Mouse (Mus musculus) heart, postnatal 0 days (tissue): ENCODE data around the gene Fam83g. TPM values are rescaled to one million over a fixed set of nuclear protein-coding genes. Genes with fewer than 3 reads are reported as not detected.

Source experiments
- ATAC-seq: fragments of 200-750 bp; cut with Nextera tagmentation; 2 replicates; pipeline ENCODE4 v1.8.0; 2017; ENCODE audit warnings: low read depth, moderate number of reproducible peaks, moderate library complexity; ENCODE audit not compliant: insufficient read depth
- DNase-seq: peaks from one replicate; pipeline ENCODE4 v3.0.0-alpha.2; 2016; ENCODE audit warnings: low spot score
- H3K27ac ChIP-seq: fragments of 300-500 bp; sonication (generic); 2 replicates; pipeline ENCODE4 v1.5.1; 2014; ENCODE audit warnings: low read depth, mild to moderate bottlenecking
- H3K27me3 ChIP-seq: fragments of 300-500 bp; sonication (generic); 2 replicates; pipeline ENCODE4 v1.6.1; 2014; ENCODE audit warnings: low read length, mixed read lengths; ENCODE audit not compliant: control insufficient read depth, insufficient read depth
- H3K36me3 ChIP-seq: fragments of 300-500 bp; sonication (generic); replicated peaks from 2 replicates; pipeline ENCODE4 v1.6.1; 2014; ENCODE audit warnings: low read length, mixed read lengths; ENCODE audit not compliant: control insufficient read depth, insufficient read depth
- H3K4me1 ChIP-seq: fragments of 300-500 bp; sonication (generic); 2 replicates; pipeline ENCODE4 v1.6.1; 2014; ENCODE audit warnings: antibody characterized with exemption; ENCODE audit not compliant: control insufficient read depth, insufficient read depth
- H3K4me2 ChIP-seq: fragments of 300-500 bp; sonication (generic); 2 replicates; pipeline ENCODE4 v1.6.1; 2014; ENCODE audit warnings: low read depth, mild to moderate bottlenecking, low read length, moderate library complexity
- H3K4me3 ChIP-seq: fragments of 300-500 bp; sonication (generic); 2 replicates; pipeline ENCODE4 v1.5.1; 2014; ENCODE audit warnings: low read depth, low read length
- H3K9ac ChIP-seq: fragments of 300-500 bp; sonication (generic); replicated peaks from 2 replicates; pipeline ENCODE4 v1.6.1; 2014; ENCODE audit warnings: low read depth, low read length, mixed read lengths
- H3K9me3 ChIP-seq: fragments of 300-500 bp; sonication (generic); replicated peaks from 2 replicates; pipeline ENCODE4 v1.6.1; 2016; ENCODE audit warnings: low read length; ENCODE audit not compliant: control insufficient read depth
- CTCF ChIP-seq: IDR thresholded peaks from 2 replicates; pipeline ENCODE4 v1.5.1; 2016; ENCODE audit warnings: antibody characterized with exemption, control low read depth, low read depth
- EP300 ChIP-seq: IDR thresholded peaks from 2 replicates; pipeline ENCODE4 v1.6.1; 2016; ENCODE audit warnings: antibody characterized with exemption, low read depth
- WGBS: fragments of 180-500 bp; shearing (Covaris S2); extraction: QIAGEN DNeasy Blood & Tissue Kit; methylation state at CpG from one replicate; pipeline ENCODE4 v1.1.7; 2014; 5-methylcytosine and 5-hydroxymethylcytosine counted together
- polyA plus RNA-seq: library from polyadenylated mRNA; unstranded; fragments of >200 nt; fragmentation: Nextera tagmentation; extraction: Ambion mirVana; gene quantifications from 2 replicates; pipeline ENCODE4 v1.2.1, GENCODE M21; 2015
- total RNA-seq: library from RNA; depleted of rRNA; stranded (reverse); fragments of >200 nt; gene quantifications from 2 replicates; pipeline ENCODE4 v1.2.3, GENCODE M21; 2014; ENCODE audit warnings: low replicate concordance

Gene Fam83g
- total and polyA plus RNA-seq, 2 experiments from 2014 or later, result 0.15 to 2.6 TPM

- Histone ChIP-seq H3K9ac (no peak overlapping the region), H3K4me2 (no peak overlapping the region), H3K4me1 (no peaks in the 10 kb centered on the region), H3K27me3 (no peaks in the 10 kb centered on the region), H3K4me3 (no peak overlapping the region), H3K36me3 (no peaks in the 10 kb centered on the region), H3K27ac (no peak overlapping the region), H3K9me3 (no peaks in the 10 kb centered on the region)
- 87% methylated on average over 5 of the region's 5 CpGs for WGBS
- ATAC-seq, result no peak
- DNase-seq, result no peak
- no peak for TF ChIP-seq CTCF
- TF ChIP-seq EP300, result no peak
These were observed 17.8 kb downstream of the Fam83g start for GRCm38 (mm10) chr11:61701696-61702095.

- WGBS, result 92% methylated on average over 5 of the region's 5 CpGs
- Histone ChIP-seq H3K4me1 (no peaks in the 10 kb centered on the region), H3K4me2 (no peak overlapping the region), H3K27me3 (no peaks in the 10 kb centered on the region), H3K27ac (no peak overlapping the region), H3K9me3 (no peaks in the 10 kb centered on the region), H3K9ac (no peak overlapping the region), H3K36me3 (no peaks in the 10 kb centered on the region), H3K4me3 (no peak overlapping the region)
- TF ChIP-seq EP300 (no peak), CTCF (no peak)
- DNase-seq (no peak), ATAC-seq (no peak)
These were observed 18.6 kb downstream of the Fam83g start for GRCm38 (mm10) chr11:61702494-61702893.

DNA sequence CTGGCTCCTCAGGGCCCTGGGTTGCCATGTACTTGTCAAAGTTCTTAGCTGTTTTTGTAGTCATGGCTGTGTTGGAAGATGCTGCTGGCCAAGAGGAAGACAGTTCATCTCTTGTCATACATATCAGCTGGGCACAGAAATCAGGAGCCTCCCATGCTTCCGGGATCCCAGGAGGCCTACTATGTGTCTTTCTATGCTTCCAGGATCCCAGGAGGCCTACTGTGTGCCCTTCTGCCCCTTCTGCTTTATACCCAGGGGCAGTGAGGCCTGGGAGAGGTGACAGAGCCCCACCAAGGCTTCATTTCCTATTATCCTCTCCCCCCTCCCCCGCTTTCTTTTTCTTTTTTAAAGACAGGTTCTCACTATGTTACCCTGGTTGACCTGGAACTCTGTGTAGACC, 21.7 kb downstream of the Fam83g start:
- no peak overlapping the region for H3K4me3 ChIP-seq
- DNase-seq, result no peak
- no peaks in the 10 kb centered on the region for H3K9me3 ChIP-seq
- TF ChIP-seq EP300 (no peak), CTCF (no peak)
- H3K4me2 ChIP-seq, result no peak overlapping the region
- no peaks in the 10 kb centered on the region for H3K4me1 ChIP-seq
- 79% methylated on average over 2 of the region's 2 CpGs for WGBS
- no peaks in the 10 kb centered on the region for H3K27me3 ChIP-seq
- H3K36me3 ChIP-seq, result no peaks in the 10 kb centered on the region
- no peak for ATAC-seq
- no peak overlapping the region for H3K27ac ChIP-seq
- H3K9ac ChIP-seq, result no peak overlapping the region

DNA sequence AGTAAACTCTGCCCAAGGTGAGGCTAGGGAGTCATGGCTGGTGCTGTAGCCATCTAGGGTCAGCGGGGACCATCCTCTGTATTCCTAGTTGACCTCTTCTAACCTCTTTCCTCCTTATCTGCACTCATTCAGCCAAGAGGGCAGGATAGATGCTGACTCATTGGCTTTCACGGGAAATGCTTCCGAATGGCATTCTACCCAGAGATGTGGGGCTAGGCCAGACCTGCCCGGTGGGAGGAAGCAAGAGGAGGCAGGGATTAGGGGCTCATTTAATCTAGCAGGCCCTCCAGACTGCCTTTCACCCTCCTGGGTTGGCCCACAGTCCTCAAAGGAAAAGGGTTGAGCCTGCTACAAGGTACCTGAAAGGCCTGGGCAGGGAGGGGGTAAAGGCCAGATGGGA, 22.3 kb downstream of the Fam83g start:
- WGBS, result 47% methylated on average over 4 of the region's 4 CpGs
- ATAC-seq (no peak), DNase-seq (no peak)
- Histone ChIP-seq H3K27me3 (no peaks in the 10 kb centered on the region), H3K9me3 (no peaks in the 10 kb centered on the region), H3K4me1 (no peaks in the 10 kb centered on the region), H3K9ac (no peak overlapping the region), H3K4me3 (no peak overlapping the region), H3K36me3 (no peaks in the 10 kb centered on the region), H3K27ac (no peak overlapping the region), H3K4me2 (no peak overlapping the region)
- TF ChIP-seq CTCF (no peak), EP300 (no peak)

- 81% methylated on average over 3 of the region's 3 CpGs for WGBS
- no peak for ATAC-seq
- no peaks in the 10 kb centered on the region for H3K27me3 ChIP-seq
- no peak overlapping the region for H3K4me3 ChIP-seq
- no peaks in the 10 kb centered on the region for H3K9me3 ChIP-seq
- H3K9ac ChIP-seq, result no peak overlapping the region
- no peaks in the 10 kb centered on the region for H3K4me1 ChIP-seq
- DNase-seq, result no peak
- H3K27ac ChIP-seq, result no peak overlapping the region
- H3K36me3 ChIP-seq, result no peaks in the 10 kb centered on the region
- TF ChIP-seq EP300, result no peak
- no peak for TF ChIP-seq CTCF
- H3K4me2 ChIP-seq, result no peak overlapping the region
These were observed 25.0 kb downstream of the Fam83g start for GRCm38 (mm10) chr11:61708928-61709327.

- H3K9me3 ChIP-seq, result no peaks in the 10 kb centered on the region
- no peak overlapping the region for H3K4me3 ChIP-seq
- DNase-seq (no peak), ATAC-seq (no peak)
- TF ChIP-seq EP300 (no peak), CTCF (no peak)
- 70% methylated on average over 15 of the region's 15 CpGs for WGBS
- no peak overlapping the region for H3K27ac ChIP-seq
- no peak overlapping the region for H3K4me2 ChIP-seq
- H3K9ac ChIP-seq, result no peak overlapping the region
- H3K4me1 ChIP-seq, result no peaks in the 10 kb centered on the region
- no peaks in the 10 kb centered on the region for H3K27me3 ChIP-seq
- H3K36me3 ChIP-seq, result no peaks in the 10 kb centered on the region
These were observed 29.4 kb downstream of the Fam83g start for GRCm38 (mm10) chr11:61713157-61713855.
